Mouse (Mus musculus) inflammation-experienced regulatory T-cells (primary cell): ENCODE data around the gene Dph5. TPM values are rescaled to one million over a fixed set of nuclear protein-coding genes. Genes with fewer than 3 reads are reported as not detected.

Experiments
- polyA plus RNA-seq, 2 experiments: library from polyadenylated mRNA; unstranded; fragments of 100-300 nt; shearing (Covaris generic); gene quantifications; one replicate each; pipeline ENCODE4 v1.2.1; 2017

The Dph5 gene
- 10 to 100 TPM; 54.2 to 79.4 TPM for polyA plus RNA-seq

GRCm38 (mm10) chr3:115887427-115888309 is at the start of gene Dph5:
Dph5 (plus strand) TSS chr3:115887837.

Other genes starting within 250 kb of the Dph5 start
- 100 to 1,000 TPM; 264 to 470 TPM for gene S1pr1, start 172.8 kb upstream of the Dph5 start, polyA plus RNA-seq
- gene Slc30a7, start 119.6 kb downstream of the Dph5 start, polyA plus RNA-seq: 10 to 100 TPM; 56.1 to 65.4 TPM
- gene Extl2, start 119.6 kb downstream of the Dph5 start, polyA plus RNA-seq: 1 to 10 TPM; 5.0 to 5.8 TPM
- gene Vcam1, start 241.9 kb downstream of the Dph5 start, polyA plus RNA-seq: 10 to 100 TPM in 1 of 2 experiments, 1 to 10 TPM in 1; 2.3 to 21.7 TPM